Mouse (Mus musculus) intestine, embryonic 14.5 days (tissue): ENCODE measurements around the gene Vat1. TPM values are rescaled to one million over a fixed set of nuclear protein-coding genes. Genes with fewer than 3 reads are reported as not detected.
"Not testable (repeated sequence)": the region's sequence is repeated elsewhere in the genome, so short reads cannot be mapped to it uniquely, and the experiment has no call there.

Experiments used
- ATAC-seq: fragments of 200-750 bp; cut with Nextera tagmentation; replicated peaks from 2 replicates; pipeline ENCODE4 v1.8.0; 2017; ENCODE audit warnings: low read depth, moderate number of reproducible peaks, moderate TSS enrichment, moderate library complexity; ENCODE audit not compliant: low FRiP score, low TSS enrichment
- DNase-seq: peaks from one replicate; pipeline ENCODE4 v3.0.0-alpha.2; 2018; ENCODE audit warnings: low spot score
- H3K27ac ChIP-seq: fragments of 300-500 bp; sonication (generic); 2 replicates; pipeline ENCODE4 v1.5.1; 2014; ENCODE audit warnings: low read depth, mild to moderate bottlenecking, control low read depth
- H3K27me3 ChIP-seq: fragments of 300-500 bp; sonication (generic); replicated peaks from 2 replicates; pipeline ENCODE4 v1.6.1; 2014; ENCODE audit warnings: low read length, control low read depth; ENCODE audit not compliant: control insufficient read depth, insufficient read depth
- H3K36me3 ChIP-seq: fragments of 300-500 bp; sonication (generic); 2 replicates; pipeline ENCODE4 v1.6.1; 2014; ENCODE audit warnings: low read length, control low read depth; ENCODE audit not compliant: control insufficient read depth, insufficient read depth
- H3K4me1 ChIP-seq: fragments of 300-500 bp; sonication (generic); replicated peaks from 2 replicates; pipeline ENCODE4 v1.6.1; 2014; ENCODE audit warnings: low read length, control low read depth, mixed read lengths; ENCODE audit not compliant: control insufficient read depth, insufficient read depth
- H3K4me2 ChIP-seq: fragments of 300-500 bp; sonication (generic); 2 replicates; pipeline ENCODE4 v1.6.1; 2014; ENCODE audit warnings: low read length
- H3K4me3 ChIP-seq: fragments of 300-500 bp; sonication (generic); 2 replicates; pipeline ENCODE4 v1.5.1; 2014; ENCODE audit warnings: low read depth, low read length, control low read depth, mixed read lengths
- H3K9ac ChIP-seq: fragments of 300-500 bp; sonication (generic); 2 replicates; pipeline ENCODE4 v1.6.1; 2014; ENCODE audit warnings: mild to moderate bottlenecking, low read length
- H3K9me3 ChIP-seq: fragments of 300-500 bp; sonication (generic); 2 replicates; pipeline ENCODE4 v1.6.1; 2016; ENCODE audit warnings: low read length, control low read depth; ENCODE audit not compliant: control insufficient read depth
- WGBS: fragments of 180-500 bp; shearing (Covaris S2); extraction: QIAGEN DNeasy Blood & Tissue Kit; methylation state at CpG from one replicate; pipeline ENCODE4 v1.1.7; 2014; 5-methylcytosine and 5-hydroxymethylcytosine counted together
- polyA plus RNA-seq: library from polyadenylated mRNA; unstranded; fragments of >200 nt; fragmentation: Nextera tagmentation; extraction: Ambion mirVana; gene quantifications from 2 replicates; pipeline ENCODE4 v1.2.1, GENCODE M21; 2014

Vat1 gene
- polyA plus RNA-seq, 1 experiment from 2014 or later: 60.0 TPM

DNA sequence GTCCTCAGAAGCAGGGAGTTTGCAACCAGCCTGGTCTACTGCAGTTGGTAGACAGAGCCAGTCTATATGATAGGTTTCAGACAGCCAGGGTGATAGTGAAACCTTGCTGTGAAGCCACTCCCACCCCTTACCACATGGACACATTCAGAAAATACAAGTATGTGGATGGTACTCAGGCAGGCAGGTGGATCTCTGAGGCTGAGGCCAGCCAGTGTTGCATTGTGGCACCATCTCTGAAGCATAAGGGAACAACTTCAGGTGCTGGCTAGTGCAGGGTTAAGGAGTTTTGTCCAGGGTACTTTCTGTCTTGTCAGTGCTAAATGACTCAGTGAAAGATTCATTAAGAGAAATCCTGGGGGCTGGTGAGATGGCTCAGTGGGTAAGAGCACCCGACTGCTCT, 19.7 kb downstream of the Vat1 start:
- H3K27me3 ChIP-seq: no peaks in the 10 kb centered on the region
- H3K36me3 ChIP-seq: peaks cover 30% of the 10 kb centered on the region
- no peak overlapping the region for H3K9ac ChIP-seq
- 76% methylated on average over 1 of the region's 1 CpGs for WGBS
- no peak overlapping the region for H3K27ac ChIP-seq
- no peak overlapping the region for H3K4me2 ChIP-seq
- H3K4me1 ChIP-seq: peaks cover 15% of the 10 kb centered on the region
- no peaks in the 10 kb centered on the region for H3K9me3 ChIP-seq
- no peak overlapping the region for H3K4me3 ChIP-seq
- DNase-seq (no peak), ATAC-seq (no peak)

DNA sequence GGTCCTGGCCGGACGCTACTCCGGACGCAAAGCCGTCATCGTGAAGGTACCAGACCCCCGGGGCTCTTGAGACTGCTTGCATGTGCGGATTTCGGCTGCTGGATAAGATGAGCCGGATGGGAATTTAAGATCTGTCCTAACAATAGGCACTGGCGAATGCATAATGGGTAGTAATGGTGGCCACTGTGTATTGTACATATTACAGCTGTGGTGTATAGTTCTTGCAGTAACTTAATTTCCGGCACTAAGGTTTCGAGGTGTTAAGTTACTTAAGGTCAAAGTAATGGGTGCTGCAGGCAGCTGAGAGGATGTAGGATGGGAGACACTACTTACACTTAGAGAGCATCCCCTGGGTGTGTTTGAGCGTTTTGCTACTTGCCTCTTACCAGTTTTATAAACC, 23.3 kb downstream of the Vat1 start:
- no peak for ATAC-seq
- WGBS: under 1% methylated on average over 14 of the region's 14 CpGs
- DNase-seq: no peak
- Histone ChIP-seq H3K36me3 (peaks cover 30% of the 10 kb centered on the region), H3K4me3 (peak overlapping the region; percentile 100), H3K27me3 (no peaks in the 10 kb centered on the region), H3K4me2 (peak overlapping the region; percentile 95), H3K27ac (peak overlapping the region; percentile 86), H3K9me3 (no peaks in the 10 kb centered on the region), H3K4me1 (peaks cover 13% of the 10 kb centered on the region), H3K9ac (peak overlapping the region; percentile 94)

DNA sequence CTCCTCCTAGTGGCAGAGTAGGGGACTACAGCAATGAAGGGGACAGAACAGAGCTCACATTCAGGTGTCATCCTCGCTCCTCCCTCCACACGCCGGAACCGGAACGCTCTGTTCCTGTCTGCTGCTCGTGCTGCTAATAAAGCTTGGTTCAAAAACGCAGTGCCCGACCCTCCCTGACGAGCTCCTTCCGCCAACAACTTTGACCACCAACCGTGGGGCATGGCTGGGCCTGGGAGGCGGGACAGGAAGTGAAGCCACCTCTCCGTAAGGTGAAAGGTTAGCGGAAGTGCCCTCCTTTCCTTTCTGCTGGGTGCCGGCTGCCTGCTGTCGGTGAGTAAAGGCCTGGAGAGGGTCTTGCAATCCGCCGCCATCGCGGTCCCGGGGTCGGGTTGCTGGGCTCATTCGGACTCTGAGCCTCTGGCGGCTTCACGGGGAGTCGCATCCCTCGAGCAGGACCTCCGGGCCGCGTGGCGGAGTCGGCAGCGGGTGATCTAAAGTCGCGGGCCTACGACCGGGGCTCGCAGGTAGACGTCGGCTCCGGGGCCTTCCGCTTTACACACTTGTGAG, 23.8 kb downstream of the Vat1 start, which contains the start of gene Rpl27:
Rpl27 (plus strand) TSS at position 172 of the 567 bp plus-strand sequence.
- H3K27me3 ChIP-seq: no peaks in the 10 kb centered on the region
- H3K4me2 ChIP-seq: peak within 1 kb of the TSS; percentile 95
- H3K27ac ChIP-seq: peak within 1 kb of the TSS; percentile 86
- DNase-seq (peak; percentile 94), ATAC-seq (peak; percentile 95)
- H3K4me1 ChIP-seq: peaks cover 13% of the 10 kb centered on the region
- H3K9me3 ChIP-seq: no peaks in the 10 kb centered on the region
- H3K4me3 ChIP-seq: peak within 1 kb of the TSS; percentile 100
- peak within 1 kb of the TSS; percentile 94 for H3K9ac ChIP-seq
- under 1% methylated on average over 42 of the region's 42 CpGs for WGBS
- peaks cover 30% of the 10 kb centered on the region for H3K36me3 ChIP-seq

DNA sequence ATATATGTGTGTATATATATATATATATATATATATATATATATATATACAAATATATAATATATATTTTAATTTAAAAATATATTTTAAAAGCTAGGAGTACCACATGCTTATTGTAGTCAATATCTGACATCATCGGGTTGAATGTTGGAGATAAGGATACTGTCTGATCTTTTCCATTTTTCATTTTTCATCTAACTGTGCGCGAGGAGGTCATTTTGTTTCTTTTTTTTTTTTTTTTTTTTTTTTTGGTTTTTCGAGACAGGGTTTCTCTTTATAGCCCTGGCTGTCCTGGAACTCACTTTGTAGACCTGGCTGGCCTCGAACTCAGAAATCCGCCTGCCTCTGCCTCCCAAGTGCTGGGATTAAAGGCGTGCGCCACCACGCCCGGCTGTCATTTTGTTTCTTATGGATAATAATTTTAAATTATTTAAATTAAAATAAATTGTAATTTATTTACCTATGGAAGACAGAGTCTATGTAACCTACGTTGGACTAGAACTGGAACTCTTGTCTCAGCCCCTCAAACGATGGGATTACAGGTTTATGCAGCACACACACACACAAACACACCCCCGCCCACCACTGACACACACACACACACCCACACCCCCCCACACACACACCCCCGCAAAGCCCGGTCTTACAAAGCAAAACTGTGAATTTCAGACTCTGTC, 24.4 kb downstream of the Vat1 start:
- 34% methylated on average over 15 of the region's 15 CpGs for WGBS
- Histone ChIP-seq H3K36me3 (peaks cover 30% of the 10 kb centered on the region), H3K4me2 (peak overlapping the region; percentile 42), H3K4me3 (peak overlapping the region; percentile 100; the same call in 1 of the 2 replicates), H3K4me1 (peaks cover 13% of the 10 kb centered on the region)
- DNase-seq, H3K27ac ChIP-seq, H3K9me3 ChIP-seq, H3K27me3 ChIP-seq, H3K9ac ChIP-seq: not testable (repeated sequence)
- peak; percentile 53; the same call in 1 of the 2 replicates for ATAC-seq

DNA sequence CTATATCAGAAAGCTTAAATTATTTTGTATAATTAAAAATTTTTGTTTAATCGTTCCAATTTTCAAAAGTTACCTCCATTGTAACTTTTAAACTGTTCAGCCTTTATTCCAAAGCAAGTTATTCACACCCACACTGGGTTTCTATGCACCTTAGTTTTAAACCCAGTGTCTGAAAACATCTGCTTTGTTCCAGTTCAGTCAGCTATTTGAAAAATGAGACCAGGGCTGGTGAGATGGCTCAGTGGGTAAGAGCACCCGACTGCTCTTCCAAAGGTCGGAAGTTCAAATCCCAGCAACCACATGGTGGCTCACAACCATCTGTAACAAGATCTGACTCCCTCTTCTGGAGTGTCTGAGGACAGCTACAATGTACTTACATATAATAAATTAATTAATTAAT, 28.0 kb downstream of the Vat1 start:
- DNase-seq, H3K9ac ChIP-seq, H3K9me3 ChIP-seq, H3K4me3 ChIP-seq, H3K27me3 ChIP-seq, H3K4me1 ChIP-seq, H3K4me2 ChIP-seq, ATAC-seq, H3K27ac ChIP-seq: not testable (repeated sequence)
- peaks cover 27% of the 10 kb centered on the region for H3K36me3 ChIP-seq
- 52% methylated on average over 3 of the region's 3 CpGs for WGBS

DNA sequence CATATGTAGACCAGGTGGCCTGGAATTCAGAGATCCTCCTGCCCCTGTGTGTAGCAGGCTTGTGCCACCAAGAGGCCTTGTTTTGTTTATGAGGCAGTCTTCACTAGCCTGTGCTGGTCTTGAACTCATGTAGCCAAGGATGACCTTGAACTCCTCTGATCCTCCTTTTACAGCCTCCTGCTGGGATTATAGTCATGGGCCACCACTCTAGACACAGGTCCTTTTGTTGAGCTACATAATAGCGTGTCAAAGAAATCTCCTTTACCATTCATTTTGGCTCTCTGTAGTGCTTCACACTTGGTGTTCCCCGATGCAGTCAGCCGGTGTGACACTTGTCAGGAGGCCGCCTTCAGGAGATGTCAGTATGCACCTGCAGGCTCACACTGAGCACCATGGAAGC, 29.1 kb downstream of the Vat1 start:
- Histone ChIP-seq H3K4me2 (no peak overlapping the region), H3K27me3 (no peaks in the 10 kb centered on the region), H3K36me3 (peaks cover 37% of the 10 kb centered on the region), H3K4me1 (no peaks in the 10 kb centered on the region), H3K9ac (no peak overlapping the region), H3K27ac (no peak overlapping the region), H3K9me3 (no peaks in the 10 kb centered on the region), H3K4me3 (no peak overlapping the region)
- WGBS: 82% methylated on average over 4 of the region's 4 CpGs
- ATAC-seq (no peak), DNase-seq (no peak)

DNA sequence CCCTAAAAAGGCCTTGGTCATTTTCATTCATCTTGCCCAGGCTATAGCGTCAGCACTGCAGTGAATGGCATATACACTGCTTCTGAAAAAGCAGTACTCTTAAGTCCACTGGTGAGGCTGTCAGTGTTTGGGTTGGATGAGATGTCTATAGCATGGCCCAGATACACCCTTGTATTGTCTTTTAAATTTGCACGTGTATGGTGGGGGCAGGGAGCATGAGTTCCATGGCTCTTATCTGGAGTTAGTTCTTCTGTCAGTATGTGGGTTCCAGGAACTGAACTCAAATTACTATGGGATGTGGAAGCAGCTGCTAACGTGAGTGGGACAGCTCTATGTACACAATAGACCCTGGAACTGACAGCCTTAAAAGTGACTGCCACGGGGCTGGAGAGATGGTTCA, 30.2 kb downstream of the Vat1 start:
- ATAC-seq (no peak), DNase-seq (no peak)
- Histone ChIP-seq H3K4me2 (no peak overlapping the region), H3K36me3 (peaks cover 48% of the 10 kb centered on the region), H3K27ac (no peak overlapping the region), H3K9me3 (no peaks in the 10 kb centered on the region), H3K27me3 (no peaks in the 10 kb centered on the region), H3K4me3 (no peak overlapping the region), H3K4me1 (no peaks in the 10 kb centered on the region), H3K9ac (no peak overlapping the region)
- 75% methylated on average over 4 of the region's 4 CpGs for WGBS

DNA sequence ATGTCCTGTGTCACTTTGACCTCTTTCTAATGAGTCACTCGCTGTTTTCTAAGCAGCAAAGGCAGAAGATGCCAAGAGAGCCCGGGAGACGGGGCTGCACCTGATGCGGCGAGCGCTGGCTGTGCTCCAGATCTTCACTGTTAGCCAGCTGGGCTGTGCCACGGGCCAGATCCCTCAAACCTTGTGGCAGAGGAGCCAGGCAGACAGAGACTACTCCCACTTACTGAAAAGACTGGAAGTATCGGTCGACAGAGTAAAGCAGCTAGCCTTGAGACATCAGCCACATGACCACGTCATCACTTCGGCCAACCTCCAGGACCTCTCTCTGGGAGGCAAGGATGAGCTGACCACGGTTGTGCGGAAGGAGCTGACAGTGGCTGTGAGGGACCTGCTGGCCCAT, 32.6 kb downstream of the Vat1 start:
- DNase-seq: no peak
- 91% methylated on average over 13 of the region's 13 CpGs for WGBS

DNA sequence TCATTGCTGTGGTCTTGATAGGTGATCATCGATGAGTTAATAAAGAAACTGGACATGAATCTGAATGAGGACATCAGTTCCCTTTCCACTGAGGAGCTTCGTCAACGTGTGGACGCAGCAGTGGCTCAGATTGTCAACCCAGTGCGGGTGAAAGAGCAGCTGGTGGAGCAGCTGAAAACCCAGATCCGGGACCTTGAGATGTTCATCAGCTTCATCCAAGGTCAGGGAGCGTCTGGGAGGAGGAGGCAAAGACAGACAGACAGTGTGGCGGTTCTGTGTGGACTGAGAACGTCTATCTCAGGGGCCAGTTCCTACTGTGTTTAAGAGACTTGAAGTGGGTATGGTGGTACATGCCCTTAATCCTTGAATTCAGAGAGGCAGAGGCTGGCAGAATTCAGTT, 34.7 kb downstream of the Vat1 start:
- DNase-seq: no peak
- peaks cover 67% of the 10 kb centered on the region for H3K36me3 ChIP-seq
- ATAC-seq: no peak
- no peak overlapping the region for H3K27ac ChIP-seq
- no peak overlapping the region for H3K9ac ChIP-seq
- H3K9me3 ChIP-seq: no peaks in the 10 kb centered on the region
- H3K4me2 ChIP-seq: no peak overlapping the region
- WGBS: 90% methylated on average over 9 of the region's 9 CpGs
- H3K4me1 ChIP-seq: peaks cover 3% of the 10 kb centered on the region; the same call in 1 of the 2 replicates
- H3K4me3 ChIP-seq: no peak overlapping the region
- no peaks in the 10 kb centered on the region for H3K27me3 ChIP-seq

More for the DNA sequence above, 32.6 kb downstream of the Vat1 start:
- Histone ChIP-seq H3K4me3 (no peak overlapping the region), H3K4me2 (no peak overlapping the region), H3K4me1 (no peaks in the 10 kb centered on the region), H3K36me3 (peaks cover 67% of the 10 kb centered on the region), H3K27me3 (no peaks in the 10 kb centered on the region), H3K9ac (no peak overlapping the region), H3K27ac (no peak overlapping the region), H3K9me3 (no peaks in the 10 kb centered on the region)
- no peak for ATAC-seq
